Mouse (Mus musculus): ENCODE data around the gene Caskin1.

DNA sequence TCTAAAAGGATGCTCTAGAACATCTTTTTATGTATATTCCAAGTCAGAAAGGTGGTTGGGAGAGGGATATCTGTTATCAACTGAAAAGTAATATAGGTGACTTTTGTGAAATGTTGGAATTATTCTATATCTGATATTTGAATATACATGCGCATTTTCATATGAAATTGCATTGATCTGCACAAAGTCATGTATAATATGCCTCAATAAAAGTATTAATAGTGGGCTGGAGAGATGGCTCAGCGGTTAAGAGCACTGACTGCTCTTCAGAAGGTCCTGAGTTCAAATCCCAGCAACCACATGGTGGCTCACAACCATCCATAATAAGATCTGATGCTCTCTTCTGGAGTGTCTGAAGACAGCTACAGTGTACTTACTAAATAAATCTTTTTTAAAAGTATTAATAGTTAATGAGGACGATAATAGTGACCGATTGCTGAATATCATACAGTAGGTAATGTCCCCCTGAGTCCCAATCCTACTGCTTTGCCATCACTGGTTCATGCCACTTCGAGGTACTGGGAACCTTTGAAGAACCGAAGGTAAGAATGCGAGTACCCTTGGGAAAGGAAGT is 19.0 kb upstream of the Caskin1 start:
- TF ChIP-seq POLR2A (IDR thresholded peaks at IDR 0.05; ENCODE audit: insufficient read depth, low read length) (no peak), CTCF (IDR thresholded peaks at IDR 0.05; ENCODE audit: low read depth, low read length) (no peak), EP300 (IDR thresholded peaks at IDR 0.05; ENCODE audit: insufficient read depth, low read depth, low read length) (no peak)

All from ES-Bruce4 (cell line).